Mouse (Mus musculus) frontal cortex, adult (tissue): Measurements from ENCODE around the gene Fubp1.
A peak's percentile ranks its signal among the peaks of the same experiment; 100 is the strongest.
"Not testable (repeated sequence)": the region's sequence is repeated elsewhere in the genome, so short reads cannot be mapped to it uniquely, and the experiment has no call there.

Experiments
- ATAC-seq: cut with Nextera tagmentation; 2 replicates; pipeline ENCODE4 v1.9.2; 2017; ENCODE audit warnings: mild to moderate bottlenecking, moderate library complexity, mixed read lengths; ENCODE audit not compliant: low TSS enrichment

Fubp1 gene

GRCm38 (mm10) chr3:152193177-152193576, 17.0 kb upstream of the Fubp1 start:
- ATAC-seq, result peak; percentile 28

GRCm38 (mm10) chr3:152193635-152194097, 16.6 kb upstream of the Fubp1 start:
- ATAC-seq, result peak; percentile 97

DNA sequence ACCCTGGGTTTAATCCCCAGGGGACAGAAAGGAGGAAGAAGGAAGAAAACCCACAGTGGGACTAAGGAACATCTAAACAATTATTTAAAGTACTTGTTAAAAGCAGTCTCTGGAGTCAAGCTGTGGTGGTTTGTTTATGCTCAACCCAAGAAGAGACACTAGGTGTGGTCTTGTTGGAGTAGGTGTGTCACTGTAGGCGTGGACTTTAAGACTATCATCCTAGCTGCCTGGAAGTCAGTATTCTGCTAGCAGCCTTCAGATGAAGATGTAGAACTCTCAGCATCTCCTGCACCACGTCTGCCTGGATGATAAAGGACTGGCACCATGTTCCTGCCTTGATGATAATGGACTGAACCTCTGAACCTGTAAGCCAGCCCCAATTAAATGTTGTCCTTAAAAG, 13.0 kb upstream of the Fubp1 start:
- ATAC-seq, result not testable (repeated sequence)

DNA sequence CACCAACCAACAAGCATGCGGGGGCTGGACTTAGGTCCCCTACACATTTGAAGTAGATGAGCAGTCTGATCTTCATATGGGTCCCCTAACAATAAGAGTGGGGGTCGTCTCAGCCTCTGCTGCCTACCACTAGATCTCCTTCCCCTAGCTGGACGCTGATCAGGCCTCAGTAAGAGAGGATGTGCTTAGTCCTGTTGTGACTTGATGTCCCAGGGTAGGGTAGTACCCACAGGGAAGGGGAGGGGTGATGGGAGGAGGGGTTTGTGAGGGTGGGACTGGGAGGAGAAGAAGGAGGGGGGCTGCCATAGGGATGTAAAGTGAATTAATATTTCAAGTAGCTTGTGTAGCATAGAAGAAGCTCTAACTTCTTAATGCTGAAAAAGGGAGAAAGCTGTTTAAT, 11.1 kb upstream of the Fubp1 start:
- ATAC-seq, result no peak

- no peak for ATAC-seq
Observed at GRCm38 (mm10) chr3:152201181-152201580, 9.0 kb upstream of the Fubp1 start.

DNA sequence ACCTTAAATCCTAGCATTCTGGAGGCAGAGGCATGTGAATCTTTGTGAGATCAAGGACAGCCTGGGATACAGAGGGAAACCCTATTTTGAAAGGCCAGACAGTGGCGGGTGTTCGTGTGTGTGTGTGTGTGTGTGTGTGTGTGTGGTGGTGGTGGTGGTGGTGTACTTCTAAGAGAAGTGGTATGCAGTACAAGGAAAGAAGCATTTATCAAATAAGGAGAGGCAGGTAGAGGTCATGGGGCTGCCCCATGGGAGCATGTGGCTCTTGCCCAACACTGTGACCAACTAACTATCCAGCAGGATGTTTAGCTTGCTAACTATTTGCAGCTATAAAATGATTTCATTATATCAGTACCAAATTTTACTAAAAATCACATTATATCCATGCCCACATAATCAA, 8.6 kb upstream of the Fubp1 start:
- ATAC-seq, result no peak

- ATAC-seq, result no peak
Observed at GRCm38 (mm10) chr3:152202942-152203341, 7.3 kb upstream of the Fubp1 start.

DNA sequence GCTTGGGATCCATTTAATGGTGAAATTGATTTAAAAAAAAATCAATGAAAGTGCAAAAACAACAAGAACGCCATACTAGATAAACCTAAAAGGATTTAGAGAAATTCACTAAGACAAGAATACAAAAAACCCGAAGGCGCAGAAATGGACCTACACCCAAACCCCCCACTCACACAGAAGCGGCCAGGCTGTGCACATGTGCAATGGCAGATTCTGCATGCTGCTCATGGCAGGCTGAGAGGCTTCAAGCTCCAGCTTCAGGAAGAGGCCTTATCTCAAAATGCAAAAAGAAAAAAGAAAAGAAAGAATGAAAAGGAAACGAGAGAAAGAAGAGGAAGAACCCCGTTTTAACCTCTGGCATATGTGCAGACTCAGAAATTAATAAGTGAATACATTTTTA, 6.8 kb upstream of the Fubp1 start:
- no peak for ATAC-seq

DNA sequence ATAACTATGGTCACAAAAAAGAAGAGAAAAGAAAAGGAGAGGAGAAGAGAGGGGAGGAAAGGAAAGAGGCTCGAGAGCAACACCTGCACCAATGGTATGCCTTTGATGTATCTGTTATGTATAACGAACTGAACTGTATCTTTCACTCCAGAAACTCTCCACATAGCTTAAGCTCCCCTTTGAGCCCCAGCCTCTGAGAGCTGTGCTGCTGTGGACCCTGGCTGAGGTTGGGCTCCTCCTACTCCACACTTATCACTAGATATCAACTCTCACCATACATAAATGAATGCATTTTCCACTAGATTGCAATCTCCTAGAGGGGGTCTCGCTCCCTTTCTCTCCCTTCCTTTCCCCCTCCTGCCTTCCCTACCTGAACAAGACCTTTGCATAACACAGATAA, 6.2 kb upstream of the Fubp1 start:
- ATAC-seq, result no peak

GRCm38 (mm10) chr3:152204577-152204976, 5.6 kb upstream of the Fubp1 start:
- no peak for ATAC-seq

DNA sequence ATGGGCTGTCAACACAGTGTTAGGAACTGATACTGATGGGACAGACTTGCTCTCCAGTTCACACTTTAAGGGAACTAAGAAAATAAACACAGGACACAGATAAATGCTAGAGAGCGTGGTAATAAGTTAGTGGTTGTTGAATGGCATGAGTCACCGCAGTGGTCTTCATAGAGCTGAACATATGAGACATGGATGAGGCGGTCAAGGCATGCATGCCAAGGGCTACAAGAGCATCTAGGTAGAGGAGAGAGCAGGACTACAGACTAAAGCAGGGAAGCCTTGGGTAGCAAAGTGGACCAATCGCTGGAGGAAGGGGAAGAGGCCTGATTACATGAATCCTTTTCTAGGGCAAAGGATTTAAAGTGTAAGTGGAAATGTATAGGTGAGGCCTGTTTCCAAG, 3.1 kb upstream of the Fubp1 start:
- ATAC-seq, result no peak

- no peak for ATAC-seq
Observed at GRCm38 (mm10) chr3:152208096-152208885, 1.9 kb upstream of the Fubp1 start.

DNA sequence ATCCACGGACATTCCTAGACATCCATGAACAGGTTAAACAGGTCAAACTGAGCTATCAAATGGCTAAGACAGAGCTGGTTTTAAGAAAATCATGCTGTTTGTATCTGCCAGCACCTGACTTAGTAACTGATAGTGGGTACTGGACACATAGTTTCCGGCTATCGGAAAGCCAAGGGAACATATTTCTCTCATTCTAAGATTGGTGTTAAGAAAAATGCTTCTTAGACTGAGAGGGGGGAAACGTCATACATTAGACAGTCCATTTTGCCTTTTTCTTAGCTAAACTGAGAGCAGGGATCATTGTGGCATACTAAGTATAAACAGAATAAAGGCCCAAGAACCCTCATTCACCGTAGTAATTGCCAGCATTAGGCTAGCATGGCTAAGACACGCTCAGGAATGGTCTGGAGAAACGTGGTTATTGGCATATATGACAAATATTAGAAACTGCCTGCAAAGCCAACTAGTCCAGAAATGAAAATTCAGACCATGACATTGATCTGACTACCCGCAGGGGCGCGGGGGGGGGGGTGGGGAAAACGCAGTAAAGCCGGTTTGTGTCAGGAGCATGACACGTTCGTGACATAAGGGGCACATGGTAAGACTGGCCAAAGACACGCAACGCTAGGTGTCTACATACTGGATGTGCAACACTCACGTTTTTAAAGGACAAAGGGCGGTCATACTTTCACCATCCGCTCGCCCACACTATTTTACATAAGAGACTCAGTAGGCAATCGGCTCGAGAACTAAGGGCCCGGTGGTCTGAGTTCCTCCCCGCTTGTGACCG, 850 bp upstream of the Fubp1 start:
- no peak; the same call in 1 of the 2 replicates for ATAC-seq

- peak; percentile 41 for ATAC-seq
Observed at GRCm38 (mm10) chr3:152210728-152211391, 638 bp downstream of the Fubp1 start.

DNA sequence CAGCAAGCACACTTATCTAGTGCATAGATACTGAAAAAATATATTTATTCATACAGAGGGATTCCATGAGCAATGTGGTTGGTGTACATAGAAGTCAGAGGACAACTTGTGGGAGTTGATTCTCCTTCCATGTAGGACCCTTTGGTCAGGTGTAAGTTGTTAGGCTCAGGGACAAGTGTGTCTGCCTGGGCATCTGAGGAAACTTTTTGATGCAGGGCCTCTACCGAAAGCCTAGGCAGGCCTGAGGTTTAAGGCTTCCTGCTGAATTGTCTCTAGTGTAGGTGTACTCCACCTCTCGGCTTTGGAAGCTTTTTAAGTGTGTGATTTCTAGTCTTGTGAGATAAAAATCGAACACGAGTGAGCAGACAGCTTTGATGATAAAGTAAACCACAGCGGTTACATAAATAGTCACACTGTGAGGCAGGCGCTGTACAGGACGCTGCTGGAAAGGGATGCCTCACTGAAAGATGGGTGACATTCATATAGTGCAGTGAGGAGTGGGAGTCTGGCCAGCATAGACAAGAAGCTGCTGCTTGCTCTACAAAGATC, 1.6 kb downstream of the Fubp1 start:
- ATAC-seq, result no peak

DNA sequence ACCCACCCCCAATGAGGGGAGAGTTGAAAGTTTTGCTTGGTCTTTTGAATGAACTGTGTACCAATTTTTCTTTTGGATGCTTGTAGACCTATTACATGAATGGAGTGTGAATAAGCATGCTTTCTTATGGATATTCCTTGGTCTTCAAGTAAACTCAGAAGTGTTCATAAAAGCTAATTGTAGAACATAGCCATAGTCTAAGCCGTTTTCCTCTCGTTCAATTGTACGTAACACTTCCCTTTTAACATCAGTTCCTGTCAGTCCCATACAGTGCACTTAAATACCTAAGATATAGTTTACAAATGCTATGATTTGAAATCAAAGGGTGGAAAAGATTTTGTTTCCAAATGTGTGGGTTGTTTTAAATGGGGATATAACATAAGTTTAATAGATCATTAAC, 3.2 kb downstream of the Fubp1 start:
- no peak for ATAC-seq

DNA sequence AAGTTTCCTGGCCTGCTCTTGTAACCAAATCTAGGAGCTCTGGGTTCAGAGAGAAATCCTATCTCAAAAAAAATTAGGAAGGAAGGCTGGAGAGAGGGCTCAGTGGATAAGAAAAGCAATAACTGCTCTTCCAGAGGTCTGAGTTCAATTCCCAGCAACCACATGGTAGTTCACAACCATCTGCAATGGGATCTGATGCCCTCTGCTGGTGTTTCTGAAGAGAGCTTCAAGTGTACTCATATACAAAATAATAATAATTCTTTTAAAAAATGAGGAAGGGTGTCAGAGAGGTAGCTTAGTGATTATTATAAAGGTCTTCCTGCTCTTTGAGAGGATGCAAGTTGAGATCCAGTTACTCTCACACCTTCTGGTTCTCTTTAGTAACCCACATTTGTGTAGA, 14.7 kb downstream of the Fubp1 start:
- no peak for ATAC-seq

DNA sequence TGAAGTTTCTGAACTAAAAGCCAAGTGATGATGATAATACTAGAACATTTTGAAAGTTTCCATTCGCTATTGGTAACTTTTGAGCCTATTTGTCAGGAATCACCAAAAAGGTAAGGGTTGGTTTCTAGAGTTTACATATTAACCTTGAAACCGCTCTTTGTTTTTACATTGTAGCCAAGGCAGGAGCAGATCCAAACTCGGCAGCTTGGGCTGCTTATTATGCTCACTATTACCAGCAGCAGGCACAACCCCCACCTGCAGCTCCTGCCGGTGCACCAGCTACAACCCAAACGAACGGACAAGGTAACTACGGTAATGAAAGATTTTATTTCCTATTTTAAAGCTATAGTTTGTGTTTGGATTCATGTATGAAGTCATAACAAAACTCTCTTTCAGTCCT, 15.7 kb downstream of the Fubp1 start:
- no peak for ATAC-seq

DNA sequence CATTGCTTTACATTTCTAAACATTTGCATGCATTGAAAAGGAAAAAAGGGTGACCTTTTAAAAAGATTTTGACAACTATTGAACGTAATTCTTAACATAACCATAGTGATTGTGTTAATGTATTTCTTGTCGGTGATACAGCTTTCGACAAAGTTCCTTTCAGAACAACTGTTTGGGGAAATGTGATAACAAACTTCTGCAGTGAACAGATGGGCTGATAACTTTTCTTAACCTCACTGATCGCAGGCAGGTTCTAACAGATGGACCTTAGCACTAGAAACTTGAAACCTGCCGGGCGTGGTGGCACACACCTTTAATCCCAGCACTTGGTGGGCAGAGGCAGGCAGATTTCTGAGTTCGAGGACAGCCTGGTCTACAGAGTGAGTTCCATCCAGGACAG, 18.6 kb downstream of the Fubp1 start:
- no peak for ATAC-seq

GRCm38 (mm10) chr3:152229271-152229670, 19.0 kb downstream of the Fubp1 start:
- ATAC-seq, result no peak

GRCm38 (mm10) chr3:152231333-152232100, 21.3 kb downstream of the Fubp1 start:
- ATAC-seq, result no peak

- no peak for ATAC-seq
Observed at GRCm38 (mm10) chr3:152235238-152235637, 25.0 kb downstream of the Fubp1 start.
